Mouse (Mus musculus) stomach, embryonic 14.5 days (tissue): Measurements from ENCODE around the gene Pgk1. TPM values are rescaled to one million over a fixed set of nuclear protein-coding genes. Genes with fewer than 3 reads are reported as not detected.
"Not testable (repeated sequence)": the region's sequence is repeated elsewhere in the genome, so short reads cannot be mapped to it uniquely, and the experiment has no call there.

Experiments
- ATAC-seq: fragments of 200-750 bp; cut with Nextera tagmentation; 2 replicates; pipeline ENCODE4 v1.8.0; 2017; ENCODE audit warnings: low read depth, moderate TSS enrichment; ENCODE audit not compliant: insufficient number of reproducible peaks, insufficient read depth, low FRiP score
- H3K27ac ChIP-seq: fragments of 300-500 bp; sonication (generic); 2 replicates; pipeline ENCODE4 v1.5.1; 2014; ENCODE audit warnings: mild to moderate bottlenecking, low read length, moderate library complexity, mixed read lengths
- H3K27me3 ChIP-seq: fragments of 300-500 bp; sonication (generic); 2 replicates; pipeline ENCODE4 v1.6.1; 2014; ENCODE audit warnings: low read length, control low read depth, mixed read lengths; ENCODE audit not compliant: control insufficient read depth, insufficient read depth
- H3K36me3 ChIP-seq: fragments of 300-500 bp; sonication (generic); 2 replicates; pipeline ENCODE4 v1.6.1; 2014; ENCODE audit warnings: mild to moderate bottlenecking, control low read depth, low read length, moderate library complexity, mixed read lengths; ENCODE audit not compliant: control insufficient read depth, insufficient read depth
- H3K4me1 ChIP-seq: fragments of 300-500 bp; sonication (generic); 2 replicates; pipeline ENCODE4 v1.6.1; 2014; ENCODE audit warnings: low read length, control low read depth, mixed read lengths; ENCODE audit not compliant: control insufficient read depth, insufficient read depth
- H3K4me2 ChIP-seq: fragments of 300-500 bp; sonication (generic); replicated peaks from 2 replicates; pipeline ENCODE4 v1.6.1; 2014; ENCODE audit warnings: low read depth, low read length, control low read depth
- H3K4me3 ChIP-seq: fragments of 300-500 bp; sonication (generic); 2 replicates; pipeline ENCODE4 v1.5.1; 2014; ENCODE audit warnings: low read depth, low read length, control low read depth
- H3K9ac ChIP-seq: fragments of 300-500 bp; sonication (generic); replicated peaks from 2 replicates; pipeline ENCODE4 v1.6.1; 2014; ENCODE audit warnings: low read depth, mild to moderate bottlenecking, control low read depth, low read length, moderate library complexity, mixed read lengths
- H3K9me3 ChIP-seq: fragments of 300-500 bp; sonication (generic); 2 replicates; pipeline ENCODE4 v1.6.1; 2016; ENCODE audit warnings: low read depth, low read length, control low read depth; ENCODE audit not compliant: control insufficient read depth
- WGBS: fragments of 180-500 bp; shearing (Covaris S2); extraction: QIAGEN DNeasy Blood & Tissue Kit; methylation state at CpG from one replicate; pipeline ENCODE4 v1.1.7; 2014; 5-methylcytosine and 5-hydroxymethylcytosine counted together
- polyA plus RNA-seq: library from polyadenylated mRNA; unstranded; fragments of >200 nt; fragmentation: Nextera tagmentation; extraction: Ambion mirVana; gene quantifications from 2 replicates; pipeline ENCODE4 v1.2.1, GENCODE M21; 2014

Gene Pgk1
- polyA plus RNA-seq, 1 experiment from 2014 or later = 345 TPM

DNA sequence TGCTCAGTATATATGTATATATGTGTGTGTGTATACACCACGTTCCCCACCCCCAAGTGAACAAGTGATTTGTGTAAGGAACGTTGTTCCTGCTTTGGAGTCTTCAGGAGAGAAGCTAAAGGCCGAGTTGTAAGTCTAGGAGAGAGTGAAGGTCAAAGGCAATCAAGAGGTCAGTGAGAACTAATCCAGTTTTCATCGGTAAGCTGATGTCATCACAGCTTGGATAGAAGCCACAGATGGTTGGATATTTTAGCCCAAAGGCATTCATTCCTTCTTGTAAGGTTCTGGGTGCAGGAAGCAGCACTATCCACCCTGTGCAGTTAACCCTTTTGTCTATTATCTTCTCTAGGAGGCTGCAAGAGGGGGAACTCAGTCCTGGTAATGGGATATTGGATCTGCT is 3.2 kb downstream of the Pgk1 start:
- ATAC-seq = no peak
- H3K4me2 ChIP-seq = peak overlapping the region; percentile 54
- no peaks in the 10 kb centered on the region for H3K9me3 ChIP-seq
- H3K4me1 ChIP-seq = no peaks in the 10 kb centered on the region
- H3K27ac ChIP-seq = no peak overlapping the region
- H3K36me3 ChIP-seq = peaks cover 3% of the 10 kb centered on the region; the same call in 1 of the 2 replicates
- 40% methylated on average over 4 of the region's 4 CpGs for WGBS
- H3K4me3 ChIP-seq = no peak overlapping the region
- H3K27me3 ChIP-seq = no peaks in the 10 kb centered on the region
- H3K9ac ChIP-seq = no peak overlapping the region

DNA sequence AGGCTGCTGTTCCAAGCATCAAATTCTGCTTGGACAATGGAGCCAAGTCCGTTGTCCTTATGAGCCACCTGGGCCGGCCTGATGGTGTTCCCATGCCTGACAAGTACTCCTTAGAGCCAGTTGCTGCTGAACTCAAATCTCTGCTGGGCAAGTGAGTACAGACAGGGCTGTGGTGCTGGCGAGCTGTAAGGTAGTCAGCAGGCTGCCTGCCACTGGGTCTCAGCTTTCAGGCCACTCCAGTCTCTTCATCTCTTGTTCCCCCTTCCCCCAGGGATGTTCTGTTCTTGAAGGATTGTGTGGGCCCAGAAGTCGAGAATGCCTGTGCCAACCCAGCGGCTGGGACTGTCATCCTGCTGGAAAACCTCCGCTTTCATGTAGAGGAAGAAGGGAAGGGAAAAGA is 7.5 kb downstream of the Pgk1 start:
- not testable (repeated sequence) for H3K9ac ChIP-seq, H3K27ac ChIP-seq, H3K4me1 ChIP-seq, H3K4me2 ChIP-seq, H3K9me3 ChIP-seq, ATAC-seq, H3K27me3 ChIP-seq, H3K4me3 ChIP-seq
- WGBS = 92% methylated on average over 6 of the region's 6 CpGs
- peaks cover 11% of the 10 kb centered on the region; the same call in 1 of the 2 replicates for H3K36me3 ChIP-seq

DNA sequence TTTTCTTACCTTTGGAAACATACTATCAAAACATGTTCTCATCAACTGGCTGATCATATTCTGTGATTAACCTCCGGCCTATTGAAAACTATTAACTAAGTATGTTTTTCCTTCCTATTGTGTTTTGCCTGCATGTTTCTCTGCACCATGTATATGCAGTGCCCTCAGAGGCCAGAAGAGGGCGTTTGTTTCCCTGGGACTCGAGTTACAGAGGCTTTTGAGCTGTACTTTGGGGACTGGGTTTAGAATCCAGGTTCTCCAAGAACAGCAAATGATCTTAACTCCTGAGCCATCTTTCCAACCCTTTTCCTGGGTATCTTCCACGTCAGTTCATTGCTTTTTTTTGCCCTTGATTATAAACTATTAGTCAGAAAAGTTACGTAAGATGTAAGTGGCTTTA is 10.4 kb downstream of the Pgk1 start:
- Histone ChIP-seq H3K27ac (no peak overlapping the region), H3K9ac (no peak overlapping the region), H3K9me3 (no peaks in the 10 kb centered on the region), H3K27me3 (no peaks in the 10 kb centered on the region), H3K36me3 (peaks cover 11% of the 10 kb centered on the region; the same call in 1 of the 2 replicates), H3K4me1 (no peaks in the 10 kb centered on the region), H3K4me3 (no peak overlapping the region), H3K4me2 (no peak overlapping the region)
- no peak for ATAC-seq
- WGBS = 62% methylated on average over 5 of the region's 5 CpGs

DNA sequence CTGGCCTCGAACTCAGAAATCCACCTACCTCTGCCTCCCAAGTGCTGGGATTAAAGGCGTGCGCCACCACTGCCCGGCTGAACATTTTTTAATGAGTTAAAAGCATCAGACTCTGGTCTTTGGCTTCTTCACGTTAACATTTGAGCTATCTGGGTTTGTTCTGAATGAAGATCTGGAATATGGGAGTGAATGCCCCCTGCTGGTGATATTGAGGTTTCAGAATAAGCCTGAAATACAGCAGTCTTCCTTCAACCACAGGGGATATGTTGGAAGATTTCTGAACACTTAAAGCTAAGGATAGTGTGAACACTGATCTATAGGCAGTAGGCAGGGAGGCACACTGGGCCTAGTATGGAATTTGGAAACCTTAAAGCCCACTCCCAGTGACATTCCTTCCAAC is 12.0 kb downstream of the Pgk1 start:
- Histone ChIP-seq H3K9me3 (no peaks in the 10 kb centered on the region), H3K4me1 (no peaks in the 10 kb centered on the region), H3K4me2 (no peak overlapping the region), H3K4me3 (no peak overlapping the region), H3K9ac (no peak overlapping the region), H3K36me3 (peaks cover 11% of the 10 kb centered on the region; the same call in 1 of the 2 replicates), H3K27me3 (no peaks in the 10 kb centered on the region), H3K27ac (no peak overlapping the region)
- ATAC-seq = no peak
- WGBS = 80% methylated on average over 5 of the region's 5 CpGs

DNA sequence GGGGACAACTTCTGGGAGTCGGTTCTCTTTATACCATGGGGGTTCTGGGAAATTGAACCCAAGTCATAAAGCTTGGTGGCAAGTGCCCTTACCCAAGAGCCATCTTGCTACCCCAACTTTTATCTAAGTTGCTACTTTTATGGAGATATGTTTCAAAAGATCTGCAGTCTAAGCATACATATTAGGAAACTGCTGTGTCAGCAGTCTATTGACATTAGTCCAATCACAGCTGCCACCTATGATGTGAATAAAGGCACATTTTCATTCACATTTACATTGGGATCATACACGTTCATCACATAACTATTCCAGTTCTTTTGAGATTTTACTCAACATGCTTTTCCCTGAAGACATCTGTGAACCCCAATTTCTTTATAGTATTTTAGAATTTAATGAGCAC is 22.2 kb downstream of the Pgk1 start:
- Histone ChIP-seq H3K9ac (no peak overlapping the region), H3K4me1 (no peaks in the 10 kb centered on the region), H3K27me3 (no peaks in the 10 kb centered on the region), H3K4me3 (no peak overlapping the region), H3K36me3 (no peaks in the 10 kb centered on the region), H3K27ac (no peak overlapping the region), H3K9me3 (no peaks in the 10 kb centered on the region), H3K4me2 (no peak overlapping the region)
- ATAC-seq = no peak
- WGBS = 74% methylated on average over 2 of the region's 2 CpGs

DNA sequence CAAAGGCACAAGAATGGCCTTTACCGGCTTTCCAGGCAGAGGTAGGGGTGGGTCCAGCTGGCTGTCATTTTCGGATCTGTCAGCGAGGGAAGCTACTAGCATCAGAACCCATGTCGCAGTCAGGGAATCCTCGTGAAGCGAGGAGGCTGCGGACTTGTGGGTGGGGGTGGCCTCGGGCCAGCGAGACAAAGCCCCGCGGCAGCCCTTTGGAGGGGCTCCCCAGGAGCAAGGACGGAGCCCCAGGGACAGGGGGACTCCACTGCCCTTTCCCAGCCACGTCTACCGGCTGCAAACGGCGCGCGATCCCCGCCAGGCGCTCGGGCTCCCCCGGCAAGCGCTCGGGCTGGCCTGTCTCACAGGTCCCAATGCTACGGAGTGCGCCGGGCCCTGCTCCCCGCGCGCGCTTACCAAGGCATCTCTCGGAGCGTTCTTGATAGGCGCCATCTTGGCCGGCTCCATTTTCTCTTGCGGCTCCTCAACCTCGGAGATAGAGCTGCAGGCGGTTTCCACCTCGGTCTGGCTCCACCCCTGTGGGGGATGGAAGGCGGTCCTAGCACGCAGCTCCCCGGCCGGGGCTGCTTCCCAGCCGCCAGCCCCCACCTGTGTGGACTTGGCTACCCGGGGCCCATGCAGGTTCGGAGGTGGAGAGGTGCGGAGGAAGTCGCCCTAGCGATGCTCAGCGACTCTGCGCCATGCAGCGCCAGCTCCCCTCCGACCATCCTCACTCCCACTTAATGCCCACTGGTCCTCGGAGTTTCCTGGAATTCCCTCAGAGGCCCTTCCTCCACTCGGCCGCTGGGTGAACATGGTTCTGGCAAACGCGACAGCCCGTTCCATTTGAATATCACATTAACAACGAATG is 32.5 kb downstream of the Pgk1 start:
- Histone ChIP-seq H3K4me3 (peak overlapping the region; percentile 46), H3K36me3 (no peaks in the 10 kb centered on the region), H3K9me3 (peaks cover 4% of the 10 kb centered on the region; the same call in 1 of the 2 replicates), H3K4me1 (no peaks in the 10 kb centered on the region), H3K27ac (peak overlapping the region; percentile 61; the same call in 1 of the 2 replicates), H3K27me3 (no peaks in the 10 kb centered on the region), H3K9ac (peak overlapping the region; percentile 48; the same call in 1 of the 2 replicates), H3K4me2 (peak overlapping the region; percentile 39)
- 18% methylated on average over 60 of the region's 60 CpGs for WGBS
- ATAC-seq = peak; percentile 96

DNA sequence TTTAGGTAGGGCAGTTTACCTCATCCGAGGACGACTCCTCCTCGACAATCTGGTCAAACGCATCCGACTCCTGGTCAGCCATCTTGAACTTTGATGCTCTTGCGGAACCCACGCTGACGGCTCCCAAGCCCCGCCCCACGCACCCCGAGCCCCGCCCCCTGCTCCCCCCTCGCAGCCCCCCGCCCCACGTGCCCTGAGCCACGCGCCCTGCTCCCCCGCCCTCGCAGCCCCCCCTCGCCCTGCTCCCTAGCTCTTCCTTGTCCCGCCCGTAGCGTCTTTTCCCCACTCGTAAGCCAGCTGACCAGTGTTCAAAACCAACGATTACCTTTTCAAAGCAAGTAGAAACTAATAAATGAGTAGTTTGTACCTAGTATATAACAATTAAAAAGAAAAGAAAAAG is 34.2 kb downstream of the Pgk1 start, which contains the start of gene Taf9b:
Gene Taf9b (minus strand): TSS at position 101 of the 400 bp plus-strand sequence.
- ATAC-seq = no peak
- Histone ChIP-seq H3K9me3 (peaks cover 4% of the 10 kb centered on the region; the same call in 1 of the 2 replicates), H3K4me3 (peak within 1 kb of the TSS; percentile 46; the same call in 1 of the 2 replicates), H3K9ac (peak within 1 kb of the TSS; percentile 48; the same call in 1 of the 2 replicates), H3K4me1 (no peaks in the 10 kb centered on the region), H3K27me3 (no peaks in the 10 kb centered on the region), H3K27ac (no peak within 1 kb of the TSS), H3K36me3 (no peaks in the 10 kb centered on the region), H3K4me2 (peak within 1 kb of the TSS; percentile 28; the same call in 1 of the 2 replicates)
- WGBS = 83% methylated on average over 25 of the region's 25 CpGs
